Mouse (Mus musculus) left cerebral cortex, postnatal 4 days (tissue): ENCODE results near the gene Hsd17b13. TPM values are rescaled to one million over a fixed set of nuclear protein-coding genes. Genes with fewer than 3 reads are reported as not detected.
"Not testable (repeated sequence)": the region's sequence is repeated elsewhere in the genome, so short reads cannot be mapped to it uniquely, and the experiment has no call there.

Experiments
- DNase-seq: peaks from one replicate; pipeline ENCODE4 v3.0.0-alpha.2; 2022
- intact Hi-C: fragments of 180-260 bp; cut with DNase I; formaldehyde crosslinking; loops from one replicate; pipeline ENCODE4 v1.15.1; 2025
- total RNA-seq, 2 experiments: library from RNA; stranded (reverse); gene quantifications; 2 replicates each; pipeline ENCODE4 v1.2.3; 2021

Hsd17b13 gene
- total RNA-seq, 2 experiments from 2014 or later, result not detected

DNA sequence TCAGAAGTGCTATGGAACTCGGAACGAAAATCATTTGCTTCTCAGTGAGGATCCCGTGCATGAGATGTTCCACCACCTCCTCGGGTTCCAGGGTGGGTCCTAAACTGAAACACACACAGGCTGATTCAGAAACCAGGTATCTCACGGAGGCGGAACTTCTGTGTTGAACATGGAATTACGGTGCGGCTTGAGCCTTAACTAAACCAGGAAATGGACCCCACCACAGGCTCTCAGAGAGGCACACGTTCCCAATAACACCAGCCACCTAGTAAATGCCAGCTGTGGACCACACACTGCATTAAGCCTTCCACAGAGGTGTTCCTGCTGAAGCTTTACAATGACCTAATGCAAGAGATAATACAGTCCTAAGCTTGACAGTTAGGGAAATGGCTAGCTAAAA lies 15.6 kb upstream of the Hsd17b13 start:
- intact Hi-C loops, result loop anchor here (10.0 kb wide), 1 partner anchor 342 kb away; no protein-coding TSS in a partner anchor
- DNase-seq, result no peak

DNA sequence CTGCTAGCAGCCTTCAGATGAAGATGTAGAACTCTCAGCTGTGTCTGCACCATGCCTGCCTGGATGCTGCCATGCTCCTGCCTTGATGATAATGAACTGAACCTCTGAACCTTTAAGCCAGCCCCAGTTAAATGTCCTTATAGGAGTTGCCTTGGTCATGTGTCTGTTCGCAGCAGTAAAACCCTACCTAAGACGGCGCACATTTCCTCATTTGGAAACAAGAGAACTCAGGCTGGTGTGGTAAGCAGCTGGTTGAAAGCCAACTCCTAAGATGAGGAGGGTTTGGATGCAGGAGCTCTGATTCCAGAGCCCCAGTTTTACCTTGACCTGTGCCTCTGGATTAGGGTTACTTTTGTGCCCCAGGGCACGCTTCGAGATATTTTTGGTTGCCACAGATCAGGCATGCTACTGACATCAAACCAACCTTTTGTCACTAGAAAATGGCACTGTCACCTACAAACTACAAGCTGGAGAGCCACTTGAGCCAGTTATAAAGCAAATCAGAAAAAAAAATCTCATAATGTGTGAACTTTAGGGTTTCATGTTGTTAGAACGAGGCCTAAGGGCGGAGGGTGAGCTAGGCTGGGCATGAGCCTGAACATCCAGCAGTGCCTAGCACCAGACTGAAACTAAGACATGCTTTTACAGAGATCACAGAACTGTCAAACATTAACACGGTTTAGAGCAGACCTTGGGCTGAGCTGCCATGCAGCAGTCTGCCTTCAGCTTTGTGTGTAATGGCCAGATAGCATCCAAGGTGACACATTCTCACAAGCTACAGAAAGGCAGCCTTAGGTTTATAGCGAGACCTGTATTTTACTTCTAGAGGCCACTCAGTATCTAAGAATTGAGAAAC lies 3.7 kb upstream of the Hsd17b13 start:
- intact Hi-C loops, result no loop called here
- no peak for DNase-seq

- intact Hi-C loops, result no loop called here
- no peak for DNase-seq
Observed at GRCm38 (mm10) chr5:103977907-103978570, 829 bp upstream of the Hsd17b13 start.

DNA sequence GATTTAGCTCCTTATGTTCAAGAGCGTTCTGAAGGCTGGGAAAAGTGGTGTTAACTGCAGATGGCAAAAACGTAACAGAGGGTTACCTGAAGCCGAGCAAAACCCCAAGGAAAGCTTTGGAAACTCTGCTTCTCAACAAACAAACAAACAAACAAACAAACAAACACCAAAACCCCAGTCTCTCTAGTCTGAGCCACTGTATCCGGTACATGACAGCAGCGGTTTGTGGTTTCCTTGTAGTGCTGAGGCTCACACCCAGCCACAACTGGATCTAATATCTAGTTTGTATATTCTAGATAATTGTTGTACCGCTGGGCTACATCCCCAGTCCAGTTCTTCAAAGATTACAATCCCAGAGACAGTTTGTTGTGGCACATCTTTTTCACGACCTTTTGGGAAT lies 1.5 kb downstream of the Hsd17b13 start:
- intact Hi-C loops, result no loop called here
- no peak for DNase-seq

GRCm38 (mm10) chr5:103972801-103973200 lies 4.4 kb downstream of the Hsd17b13 start:
- no peak for DNase-seq
- intact Hi-C loops, result no loop called here

DNA sequence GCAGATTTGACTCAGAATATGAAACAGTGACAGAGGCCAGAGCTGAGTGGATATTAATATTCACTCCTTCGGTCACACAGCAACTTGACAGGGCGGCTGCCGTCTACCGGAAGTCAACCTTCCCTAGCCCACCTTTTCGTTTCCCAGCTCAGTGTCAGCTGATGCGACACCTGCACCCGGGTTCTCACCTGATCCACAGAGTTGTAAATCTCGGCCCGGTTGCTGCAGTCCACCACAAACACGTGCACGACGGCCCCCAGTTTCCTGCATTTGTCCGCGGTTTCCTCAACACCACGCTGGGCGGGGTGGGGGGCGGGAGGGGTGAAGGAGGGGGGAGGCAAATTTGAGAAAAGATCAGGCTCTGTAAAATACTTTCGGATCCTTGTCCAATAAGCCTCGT lies 4.8 kb downstream of the Hsd17b13 start:
- DNase-seq, result no peak

GRCm38 (mm10) chr5:103971051-103971450 lies 6.2 kb downstream of the Hsd17b13 start:
- intact Hi-C loops, result no loop called here
- DNase-seq, result no peak

More for the DNA sequence above, 4.8 kb downstream of the Hsd17b13 start:
- intact Hi-C loops, result no loop called here

DNA sequence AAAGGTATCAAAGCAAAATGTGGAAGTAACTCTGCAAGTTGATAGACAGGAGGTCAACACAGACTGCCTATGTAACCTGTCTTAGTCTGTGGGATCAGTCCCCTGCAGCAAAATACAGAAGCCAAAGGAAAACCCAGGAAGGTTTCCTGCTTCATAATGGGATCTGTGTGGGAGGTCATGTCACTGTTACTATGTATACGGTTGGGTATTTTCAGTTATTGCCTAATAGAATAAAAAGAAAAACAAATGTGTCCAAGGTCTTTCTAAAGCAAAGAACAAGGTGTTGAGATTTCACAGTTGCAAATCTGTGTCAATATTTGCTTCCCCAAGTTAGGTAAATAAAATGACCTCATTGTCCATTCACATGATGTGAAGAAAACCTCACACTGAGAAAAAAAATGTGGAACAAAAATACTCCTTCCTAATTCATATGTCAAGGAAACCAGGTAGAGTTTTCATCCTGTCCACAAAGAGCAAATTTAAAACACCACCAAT lies 14.2 kb downstream of the Hsd17b13 start:
- intact Hi-C loops, result no loop called here
- DNase-seq, result no peak

DNA sequence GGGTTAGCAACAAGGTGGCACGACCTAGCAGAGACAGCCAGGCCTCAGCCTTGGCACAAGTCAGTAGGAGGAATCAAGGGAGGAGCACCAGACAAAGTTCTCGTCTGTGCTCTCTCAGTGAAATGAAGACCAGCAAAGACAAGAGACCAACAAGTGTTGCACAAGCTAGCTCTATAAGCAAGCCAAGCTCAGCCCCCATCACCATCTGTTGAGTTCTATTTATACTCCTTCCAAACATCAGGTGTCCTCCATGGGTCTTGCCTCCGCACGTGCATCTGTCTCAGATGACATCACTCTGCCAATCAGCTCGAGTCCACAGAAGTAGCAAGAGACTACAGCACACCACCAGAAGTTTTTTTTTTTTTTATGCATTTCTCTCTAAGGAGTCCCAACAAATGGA lies 22.6 kb downstream of the Hsd17b13 start:
- DNase-seq, result peak; percentile 36
- intact Hi-C loops, result no loop called here

DNA sequence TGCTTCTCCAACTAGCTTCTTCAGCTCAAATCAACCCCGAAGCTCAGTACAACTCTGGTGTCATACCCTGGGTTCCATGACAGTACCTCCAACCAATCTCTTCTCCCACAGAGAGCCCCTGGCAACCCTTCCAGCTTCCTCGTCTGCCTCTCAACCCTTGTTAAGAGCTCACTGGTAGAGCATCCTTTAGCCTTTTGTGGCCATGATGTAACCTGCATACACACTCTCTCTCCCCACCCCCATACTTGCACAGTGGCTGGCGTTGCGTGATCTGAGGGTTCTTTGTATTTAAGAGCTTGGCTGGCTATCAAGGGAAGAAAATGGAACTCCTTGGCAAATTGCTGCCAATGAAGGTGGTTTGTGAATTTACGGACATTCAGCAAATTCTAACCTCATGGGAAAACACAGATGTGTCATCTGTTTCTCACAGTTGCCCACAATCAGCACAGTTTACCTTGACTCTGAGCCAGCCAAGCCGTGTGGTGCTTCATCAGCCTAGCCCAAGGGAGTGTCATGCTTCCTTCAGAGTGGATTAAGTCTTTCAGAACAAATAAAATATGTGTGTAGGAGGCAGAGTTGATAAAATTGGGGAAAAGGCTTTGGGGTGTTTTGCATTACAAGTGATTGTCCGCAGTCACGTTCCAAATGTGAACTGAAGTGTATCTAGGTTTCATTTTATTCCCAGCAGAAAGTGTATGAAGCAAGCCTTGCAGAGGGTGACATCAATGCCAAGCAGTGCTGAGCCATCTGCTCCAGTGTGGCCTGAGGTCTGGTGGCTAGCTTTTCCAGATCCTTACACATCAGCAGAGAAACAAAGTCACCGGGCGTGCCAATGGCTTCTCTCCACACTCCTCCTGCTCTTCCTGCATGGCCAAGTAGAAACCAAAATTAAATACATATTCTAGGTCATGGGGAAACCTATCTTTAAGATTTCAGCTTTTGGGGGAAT lies 23.8 kb downstream of the Hsd17b13 start:
- intact Hi-C loops, result no loop called here
- peak; percentile 61 for DNase-seq

DNA sequence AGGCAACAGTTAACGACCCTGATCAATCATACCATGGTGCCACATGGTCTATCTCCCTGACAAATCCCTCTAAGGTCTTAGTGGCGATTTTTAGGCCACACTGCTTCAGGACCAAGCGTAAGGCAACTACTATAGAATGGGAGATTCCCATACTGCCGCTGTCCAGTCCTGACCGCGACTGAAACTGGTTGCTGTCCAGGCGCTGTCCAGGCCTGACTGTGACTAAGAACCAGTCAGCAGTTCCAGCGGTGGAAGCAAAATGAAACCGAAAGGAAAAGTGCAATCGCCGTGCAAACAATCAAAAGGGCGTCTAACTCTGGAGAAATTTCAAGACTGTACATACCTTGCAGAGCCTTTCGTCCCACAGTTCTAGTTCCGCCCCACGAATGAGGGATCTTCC lies 27.1 kb downstream of the Hsd17b13 start:
- intact Hi-C loops, result not testable (repeated sequence)

GRCm38 (mm10) chr5:103943183-103943582 lies 34.0 kb downstream of the Hsd17b13 start:
- no peak for DNase-seq
- intact Hi-C loops, result no loop called here

More for the DNA sequence above, 27.1 kb downstream of the Hsd17b13 start:
- DNase-seq, result not testable (repeated sequence)

- DNase-seq, result no peak
- intact Hi-C loops, result no loop called here
Observed at GRCm38 (mm10) chr5:103939856-103940255, 37.4 kb downstream of the Hsd17b13 start.

- DNase-seq, result no peak
- intact Hi-C loops, result no loop called here
Observed at GRCm38 (mm10) chr5:103939350-103939652, 37.9 kb downstream of the Hsd17b13 start.

DNA sequence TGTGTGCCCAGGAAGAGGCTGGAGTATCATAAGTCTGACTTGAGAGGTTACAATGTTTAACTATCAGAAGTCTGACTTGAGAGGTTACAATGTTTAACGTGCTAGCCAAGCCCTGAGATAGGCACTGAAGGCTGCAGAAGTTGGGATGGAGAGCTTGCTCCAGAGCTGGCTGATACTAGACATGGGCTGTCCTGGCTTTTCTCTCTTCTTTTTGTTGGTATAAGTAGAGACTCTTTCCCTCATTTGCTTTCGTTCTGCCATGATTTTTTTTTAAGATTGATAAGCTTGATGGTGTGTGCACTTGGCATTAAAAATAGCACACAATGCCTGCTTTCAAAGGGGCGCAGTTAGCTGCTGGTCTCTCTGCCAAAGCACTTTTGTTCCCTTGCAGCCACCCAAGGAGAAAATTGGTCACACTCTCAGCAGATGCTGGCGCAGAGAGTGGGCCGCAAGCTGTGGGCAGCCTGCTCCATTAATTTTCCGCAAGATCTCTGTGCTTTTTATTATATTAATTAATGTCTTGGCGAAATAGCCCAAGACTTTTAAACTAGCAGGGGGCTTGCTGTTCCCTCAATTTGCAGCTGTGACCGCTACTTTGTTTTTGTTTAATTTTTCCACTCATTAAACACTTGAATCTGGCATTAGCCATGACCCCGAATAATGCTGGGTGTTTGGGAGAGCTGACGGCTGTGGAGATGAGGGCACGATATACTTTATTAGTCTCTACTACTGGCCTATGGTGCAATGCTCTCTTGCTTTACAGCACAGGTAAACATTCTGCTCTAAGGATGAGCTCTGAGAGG lies 38.5 kb downstream of the Hsd17b13 start:
- intact Hi-C loops, result no loop called here
- peak; percentile 79 for DNase-seq

DNA sequence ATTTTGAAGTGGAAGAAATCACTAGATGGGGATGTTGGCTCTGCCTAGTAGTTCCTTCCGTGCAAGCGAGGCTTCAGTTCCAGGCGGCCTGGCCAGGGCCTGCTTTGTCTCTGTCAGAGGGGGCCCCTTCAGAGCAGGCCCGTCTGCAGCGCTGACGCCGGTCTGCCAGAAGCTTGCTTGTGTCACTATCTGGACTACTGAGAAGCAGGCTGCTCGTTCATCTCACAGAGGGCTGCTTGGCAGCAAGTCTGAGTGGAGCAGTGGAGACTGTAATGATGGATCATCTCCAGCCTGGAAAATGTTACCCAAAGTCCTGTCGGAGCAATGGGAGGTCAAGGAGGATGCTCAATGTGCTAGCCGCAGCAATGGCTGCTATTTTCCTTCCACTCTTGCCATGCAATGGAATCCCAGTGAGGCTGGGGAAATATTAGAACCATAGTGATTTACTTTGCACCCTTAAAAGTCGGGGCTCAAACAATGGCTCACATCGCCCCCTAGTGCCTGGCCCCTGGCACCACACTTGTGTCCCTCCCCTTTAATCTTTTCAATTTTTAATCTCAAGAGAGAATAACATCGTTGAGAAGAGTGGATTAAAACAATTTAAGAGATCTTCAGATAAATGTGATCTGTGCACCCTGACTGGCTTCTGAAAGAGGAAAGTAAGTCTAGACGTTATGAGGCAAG lies 40.2 kb downstream of the Hsd17b13 start:
- intact Hi-C loops, result no loop called here
- peak; percentile 59 for DNase-seq

DNA sequence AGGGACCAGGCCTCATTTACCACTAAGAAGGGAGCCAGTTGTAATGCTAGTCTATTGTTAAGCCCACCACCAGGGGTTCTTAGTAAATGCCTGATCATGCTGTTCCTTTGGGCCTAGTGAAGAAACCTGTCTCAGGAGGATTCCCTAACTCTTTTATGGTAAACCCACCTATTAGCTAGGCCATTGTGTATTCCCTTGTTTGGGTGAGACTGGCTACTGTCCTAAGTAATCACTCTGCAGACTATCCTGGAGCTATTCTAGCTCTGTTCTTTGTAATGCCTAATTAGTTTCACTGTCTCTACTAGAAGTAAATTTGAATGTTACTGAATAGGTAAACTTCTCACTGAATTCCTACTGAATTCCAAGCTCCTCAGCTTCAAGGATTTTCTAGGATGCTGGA lies 45.3 kb downstream of the Hsd17b13 start:
- DNase-seq, intact Hi-C loops: not testable (repeated sequence)

- intact Hi-C loops, result no loop called here
- no peak for DNase-seq
Observed at GRCm38 (mm10) chr5:103930511-103930910, 46.7 kb downstream of the Hsd17b13 start.

GRCm38 (mm10) chr5:103928196-103928550 lies 49.0 kb downstream of the Hsd17b13 start:
- intact Hi-C loops, result loop anchor here (5.0 to 10.0 kb wide), 2 partner anchors 71 to 583 kb away; no protein-coding TSS in a partner anchor
- DNase-seq, result no peak
